Mouse (Mus musculus): Measurements from ENCODE around the gene Nudt3.
"Not testable (repeated sequence)": the region's sequence is repeated elsewhere in the genome, so short reads cannot be mapped to it uniquely, and the experiment has no call there.

The Nudt3 gene

DNA sequence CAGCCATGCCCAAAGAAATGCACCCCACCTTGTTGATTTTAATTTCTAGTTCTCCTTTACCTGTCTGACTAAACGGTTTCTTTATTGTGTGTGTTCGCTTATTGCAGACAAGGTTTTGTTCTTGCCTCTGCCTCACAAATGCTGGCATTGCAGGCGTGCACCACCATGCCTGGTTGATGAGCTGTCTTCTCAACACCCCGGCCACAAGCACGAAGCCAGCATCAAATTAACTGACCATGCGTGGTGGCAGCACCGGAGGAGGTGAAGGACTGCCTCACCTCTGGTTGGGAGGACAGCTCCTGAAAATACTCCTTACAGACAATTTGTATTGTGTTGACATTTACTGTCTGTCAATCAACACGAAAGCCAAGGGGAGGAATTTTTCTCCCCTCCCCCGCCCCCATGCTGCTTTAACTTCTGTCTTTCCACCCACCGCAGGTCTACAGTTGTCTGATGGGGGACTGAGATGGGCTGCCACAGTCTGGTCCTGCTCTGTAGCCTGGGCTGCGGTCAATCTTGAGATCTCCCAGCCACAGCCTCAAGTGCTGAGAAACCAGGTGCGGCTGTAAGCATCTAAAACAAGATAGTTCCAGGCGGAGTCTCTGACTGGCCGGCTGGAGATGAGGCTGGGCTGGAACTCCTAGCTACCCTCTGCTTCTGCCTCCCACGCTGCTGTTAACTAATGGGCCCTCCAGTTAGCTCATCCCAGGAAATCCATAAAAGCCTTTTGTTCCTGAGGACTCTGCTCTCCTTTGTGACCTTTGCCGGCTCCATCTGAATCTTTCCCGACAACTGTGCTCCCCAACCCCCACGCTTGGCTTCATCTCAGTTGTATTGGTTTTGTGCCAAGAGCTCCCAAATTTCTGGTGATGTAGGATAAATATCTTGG, 13.1 kb upstream of the Nudt3 start, which contains the start of gene Rps10:
Rps10 (minus strand) TSS at position 538 of the 889 bp plus-strand sequence.
- intact Hi-C loops (cut with DNase I): no loop called here

DNA sequence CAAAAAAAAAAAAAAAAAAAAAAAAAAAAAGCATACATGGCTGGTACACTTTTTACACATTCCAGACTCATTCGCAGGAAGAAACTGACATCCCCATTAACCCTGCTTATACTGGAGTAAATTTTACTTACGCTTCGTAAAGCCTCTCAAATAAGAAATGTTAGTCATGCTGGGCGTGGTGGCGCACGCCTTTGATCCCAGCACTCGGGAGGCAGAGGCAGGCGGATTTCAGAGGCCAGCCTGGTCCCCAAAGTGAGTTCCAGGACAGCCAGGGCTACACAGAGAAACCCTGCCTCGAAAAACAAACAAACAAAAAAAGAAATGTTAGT, 12.2 kb upstream of the Nudt3 start:
- intact Hi-C loops (cut with DNase I): not testable (repeated sequence)

DNA sequence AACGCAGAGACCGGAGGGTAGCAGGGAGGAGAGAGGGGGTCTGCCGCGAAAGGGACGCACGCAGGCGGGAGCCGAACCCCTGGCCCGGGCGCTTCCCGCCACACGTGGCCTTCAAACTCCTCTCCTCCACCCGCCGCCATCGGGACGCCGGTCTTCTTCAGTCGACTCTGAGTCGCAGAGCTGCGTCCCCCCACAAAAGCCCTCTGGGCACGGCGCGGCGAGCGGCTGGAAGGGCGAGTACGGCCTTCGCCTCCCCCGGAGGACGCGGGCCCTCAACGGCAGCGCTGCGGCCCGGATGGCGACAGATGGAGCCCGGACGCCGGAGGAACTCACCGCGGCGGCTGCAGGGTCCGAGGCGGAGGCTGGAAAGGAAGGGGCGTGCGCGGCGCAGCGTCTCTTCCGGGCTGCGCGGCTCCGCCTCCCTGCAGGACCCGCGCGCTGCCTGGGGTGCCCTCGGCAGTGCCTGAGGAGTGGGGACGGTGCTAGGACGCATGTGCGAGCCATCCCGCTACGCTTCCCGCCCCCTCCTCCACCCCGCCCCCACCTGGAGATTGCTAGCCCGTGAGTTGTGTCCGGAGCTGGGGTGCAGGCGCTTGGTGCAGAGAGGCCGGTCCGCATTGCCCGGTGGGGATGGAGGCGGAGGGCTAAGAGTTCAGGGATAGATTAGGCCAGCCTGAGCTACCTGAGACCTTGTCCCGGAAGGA, 11.7 kb upstream of the Nudt3 start, which contains the start of gene RPS10-NUDT3:
RPS10-NUDT3 (minus strand) TSS at position 352 of the 704 bp plus-strand sequence.
- intact Hi-C loops (cut with DNase I): loop anchor here (5.0 kb wide), 1 partner anchor 83 kb away; no protein-coding TSS in a partner anchor

DNA sequence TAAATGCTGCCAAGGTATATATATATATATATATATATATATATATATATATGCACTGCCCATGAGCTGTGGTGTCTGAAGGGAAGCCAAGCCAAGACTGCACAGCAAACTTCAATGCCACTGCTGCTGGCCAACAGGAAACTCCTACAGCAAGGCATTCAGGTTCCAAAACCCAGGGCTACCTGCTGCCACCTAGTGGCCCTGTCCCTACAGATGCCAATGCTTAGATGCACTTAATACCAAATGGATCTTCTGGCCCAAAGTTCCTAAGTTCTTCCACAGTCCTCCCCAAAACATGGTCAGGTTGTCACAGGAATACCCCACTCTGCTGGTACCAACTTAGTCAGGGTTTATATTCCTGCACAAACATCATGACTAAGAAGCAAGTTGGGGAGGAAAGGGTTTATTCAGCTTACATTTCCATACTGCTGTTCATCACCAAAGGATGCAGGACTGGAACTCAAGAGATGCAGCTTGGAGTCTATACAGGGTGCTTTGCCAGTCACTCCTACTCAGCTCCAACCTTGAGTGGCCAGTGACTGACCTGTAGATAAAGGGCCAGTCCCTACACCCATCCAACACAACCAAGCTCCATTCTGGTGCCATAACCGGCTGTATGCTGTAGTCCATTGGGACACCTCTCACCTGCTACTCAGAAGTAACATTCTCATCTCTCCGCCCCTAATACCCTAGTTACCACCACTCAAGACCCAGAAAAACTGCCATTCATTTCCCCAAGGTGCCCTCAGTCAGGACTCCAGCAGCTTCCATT, 6.1 kb upstream of the Nudt3 start:
- intact Hi-C loops (cut with DNase I): loop anchor here (2.0 to 5.0 kb wide), 2 partner anchors 61 to 77 kb away; no protein-coding TSS in a partner anchor

DNA sequence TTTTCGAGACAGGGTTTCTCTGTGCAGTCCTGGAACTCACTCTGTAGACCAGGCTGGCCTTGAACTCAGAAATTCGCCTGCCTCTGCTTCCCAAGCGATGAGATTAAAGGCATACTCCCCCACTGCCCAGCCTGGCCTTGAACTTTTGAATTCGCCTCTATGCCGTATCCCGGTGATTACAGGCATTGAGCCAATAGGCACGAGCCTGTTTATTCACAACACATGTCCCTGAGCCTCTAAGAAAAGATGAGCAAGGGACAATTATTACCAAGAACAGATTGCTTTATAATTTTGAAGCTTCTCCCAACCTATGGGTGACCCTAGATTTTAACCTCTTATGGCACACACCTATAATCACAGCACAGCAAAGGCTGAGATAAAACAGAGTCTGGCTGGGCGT, 5.1 kb upstream of the Nudt3 start:
- intact Hi-C loops (cut with DNase I): no loop called here

DNA sequence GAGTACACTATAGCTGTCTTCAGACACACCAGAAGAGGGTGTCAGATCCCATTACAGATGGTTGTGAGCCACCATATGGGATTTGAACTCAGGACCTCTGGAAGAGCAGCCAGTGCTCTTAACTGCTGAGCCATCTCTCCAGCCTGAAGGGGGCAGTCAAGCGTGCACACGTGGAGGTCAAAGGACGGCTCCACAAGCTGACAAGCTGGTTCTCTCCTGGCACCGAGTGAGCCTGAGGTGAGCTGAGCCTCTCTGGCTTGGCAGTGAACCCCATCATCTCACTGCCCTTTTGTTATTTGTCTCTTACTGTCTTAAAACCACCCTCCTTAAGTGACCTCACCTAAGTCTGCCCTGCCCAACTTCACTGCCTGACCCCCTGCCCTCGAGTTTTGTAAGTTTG, 4.2 kb upstream of the Nudt3 start:
- intact Hi-C loops (cut with DNase I): no loop called here

DNA sequence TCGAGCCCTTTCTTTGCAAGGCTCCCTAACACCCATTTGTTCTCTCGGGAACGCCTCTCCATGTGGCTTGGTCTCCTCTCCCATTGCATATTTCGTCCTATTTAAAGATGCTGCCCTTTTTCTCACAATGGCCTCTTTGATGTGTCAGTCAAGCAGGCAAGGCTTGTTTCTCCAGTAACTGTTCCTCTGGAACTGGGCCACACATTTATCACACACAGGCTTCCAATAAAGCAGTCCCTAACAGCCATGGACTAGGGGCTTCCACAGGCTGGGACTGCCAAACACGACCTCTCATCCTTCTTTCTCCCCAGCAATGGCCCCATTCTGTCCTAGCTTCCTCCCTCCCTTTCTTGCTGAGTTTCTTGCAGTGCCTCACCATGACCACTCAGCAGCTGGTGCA, 3.4 kb upstream of the Nudt3 start:
- intact Hi-C loops (cut with DNase I): no loop called here

DNA sequence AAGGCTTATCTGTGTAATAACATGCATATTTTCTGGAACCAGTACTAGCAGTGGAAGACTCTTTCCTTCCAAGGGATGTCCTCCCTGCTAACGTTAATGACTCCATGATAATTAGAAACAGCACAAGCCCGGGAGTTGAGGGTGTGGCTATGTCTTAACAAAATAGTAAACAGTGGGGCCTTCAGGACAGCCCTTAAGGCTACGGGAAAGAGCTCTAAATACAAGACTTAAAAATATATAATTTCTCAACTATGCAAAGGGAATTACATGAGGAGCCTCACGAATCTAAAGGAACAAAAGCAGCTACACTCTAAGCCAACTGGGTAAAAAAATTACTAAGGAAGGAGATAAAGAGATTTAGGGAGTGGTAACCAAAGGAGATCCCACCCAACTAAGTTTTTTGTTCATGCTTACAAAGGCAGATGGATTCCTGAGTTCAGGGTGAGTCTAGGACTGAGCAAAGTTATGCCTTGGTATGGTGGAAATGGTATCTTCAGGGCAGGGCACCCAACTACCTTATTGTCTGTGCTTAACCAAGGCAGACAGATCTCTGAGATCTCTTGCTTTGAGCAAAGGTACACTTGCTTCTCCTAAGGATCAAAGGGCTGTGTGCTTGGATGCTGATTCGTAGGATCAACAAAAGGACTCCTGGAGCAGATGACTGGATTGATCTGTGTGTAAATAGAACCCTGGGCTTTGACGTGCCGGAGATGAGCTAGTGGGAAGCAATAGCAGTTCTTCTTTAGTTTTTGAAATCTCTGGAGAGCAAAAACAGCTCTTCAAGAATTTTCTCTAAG, 2.4 kb upstream of the Nudt3 start:
- intact Hi-C loops (cut with DNase I): no loop called here

DNA sequence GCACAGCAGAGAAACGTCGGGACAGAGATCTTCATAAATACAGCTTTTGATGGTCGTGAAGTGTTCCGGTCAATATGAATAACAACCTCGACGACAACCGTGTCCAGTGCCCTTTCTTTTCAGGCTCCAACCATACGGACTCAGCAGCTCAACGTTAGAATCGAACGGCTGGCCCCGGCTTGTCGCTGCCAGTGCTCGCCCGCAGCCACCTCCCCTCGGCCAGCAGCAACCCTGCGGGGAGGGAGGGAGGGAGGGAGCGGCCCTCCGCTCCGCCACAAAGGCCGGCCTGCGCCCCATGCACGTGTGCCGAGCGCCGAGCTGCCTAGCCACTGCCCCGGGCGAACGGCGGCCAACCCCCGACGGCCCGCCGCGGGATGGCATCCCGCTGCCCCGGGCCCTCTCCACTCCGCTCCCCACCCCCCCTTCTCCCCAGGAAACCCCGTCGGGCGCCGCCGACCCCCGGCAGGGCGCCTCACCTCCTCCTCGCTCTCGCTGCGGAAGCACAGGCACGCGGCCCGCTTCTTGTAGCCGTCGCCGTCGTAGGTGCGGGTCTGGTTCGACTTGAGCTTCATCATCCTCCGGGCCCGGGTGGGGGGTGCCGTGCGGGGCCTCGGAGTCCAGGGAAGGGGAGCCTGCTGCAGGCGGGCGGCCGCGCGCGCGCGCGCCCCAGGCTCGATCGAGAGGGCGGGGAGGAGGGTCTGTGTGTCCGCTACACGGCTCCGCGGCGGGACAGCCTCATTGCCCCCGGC, 510 bp downstream of the Nudt3 start:
- intact Hi-C loops (cut with DNase I): no loop called here

DNA sequence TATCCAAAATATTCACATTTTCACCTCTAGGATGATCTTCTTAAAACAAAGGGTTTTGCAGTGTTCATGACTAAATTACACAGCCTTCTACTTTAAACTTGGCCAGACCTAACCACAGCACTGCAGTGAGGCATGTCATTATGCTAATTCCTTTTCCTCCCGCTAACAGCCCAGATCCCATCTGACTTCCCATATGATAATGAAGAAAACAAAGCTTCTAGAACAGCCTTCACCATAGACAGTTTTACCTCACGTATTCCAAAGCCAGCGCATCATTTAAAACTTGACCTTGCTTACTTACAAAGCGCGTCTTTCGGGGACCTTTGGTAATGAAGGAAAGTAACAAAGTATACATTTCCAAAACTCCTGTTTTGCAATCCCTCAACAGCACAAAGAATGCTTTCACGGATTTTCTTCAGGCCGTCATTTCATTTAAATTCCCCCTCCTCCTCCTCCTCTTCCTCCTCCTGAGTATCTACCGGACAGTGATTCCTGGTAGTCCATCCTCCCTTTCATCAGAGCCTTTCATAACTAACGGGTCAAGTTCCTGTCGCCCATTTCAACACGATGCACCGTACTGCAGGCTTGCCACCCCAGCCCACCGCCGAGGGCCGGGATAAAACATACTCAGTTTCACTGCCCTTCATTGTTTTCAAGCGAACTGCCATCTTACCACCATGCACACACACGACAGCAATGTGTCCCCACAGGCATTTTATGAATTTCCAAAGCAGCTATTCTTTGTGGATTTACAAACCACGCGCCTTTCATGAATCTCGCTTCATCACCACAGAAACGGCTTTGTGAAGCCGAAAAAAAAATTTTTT, 1.4 kb downstream of the Nudt3 start:
- intact Hi-C loops (cut with DNase I): no loop called here

DNA sequence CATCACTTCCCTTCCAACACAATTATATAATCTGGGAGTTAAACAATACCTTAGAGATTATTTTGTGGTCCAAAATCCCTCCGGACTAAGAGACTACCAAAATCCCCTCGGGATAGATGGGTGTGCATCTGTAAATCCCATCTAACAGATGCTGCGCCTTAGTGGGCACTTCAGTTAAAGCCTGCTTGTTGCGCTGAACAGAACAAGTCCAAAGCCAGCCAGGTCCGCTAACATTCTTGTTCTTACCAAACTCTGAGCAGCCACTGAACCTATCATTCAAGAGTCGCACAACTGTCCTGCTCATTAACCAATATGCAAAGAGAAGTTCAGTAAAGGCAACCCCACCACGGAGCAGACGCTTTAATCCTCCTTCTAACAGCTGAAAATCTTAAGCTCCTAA, 2.1 kb downstream of the Nudt3 start:
- intact Hi-C loops (cut with DNase I): no loop called here

DNA sequence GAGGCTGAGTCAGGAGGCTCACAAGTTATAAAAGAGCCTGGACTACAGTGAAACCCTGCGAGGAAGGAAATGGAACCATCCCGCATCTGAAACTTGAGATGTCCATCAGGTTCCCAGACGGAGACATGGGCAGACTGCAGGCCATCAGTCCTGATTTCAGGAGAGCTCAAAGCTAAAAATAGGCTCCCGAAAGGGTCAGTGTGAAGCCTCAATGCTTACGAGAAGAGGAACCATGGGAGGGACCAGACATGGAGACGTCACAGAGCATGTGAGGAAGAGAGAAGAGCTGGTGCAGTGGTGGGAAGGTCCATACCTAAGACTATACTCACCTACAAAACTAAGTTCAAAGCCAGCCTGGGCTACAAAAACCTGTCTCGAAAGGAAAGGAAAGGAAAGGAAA, 7.9 kb downstream of the Nudt3 start:
- intact Hi-C loops (cut with DNase I): no loop called here

DNA sequence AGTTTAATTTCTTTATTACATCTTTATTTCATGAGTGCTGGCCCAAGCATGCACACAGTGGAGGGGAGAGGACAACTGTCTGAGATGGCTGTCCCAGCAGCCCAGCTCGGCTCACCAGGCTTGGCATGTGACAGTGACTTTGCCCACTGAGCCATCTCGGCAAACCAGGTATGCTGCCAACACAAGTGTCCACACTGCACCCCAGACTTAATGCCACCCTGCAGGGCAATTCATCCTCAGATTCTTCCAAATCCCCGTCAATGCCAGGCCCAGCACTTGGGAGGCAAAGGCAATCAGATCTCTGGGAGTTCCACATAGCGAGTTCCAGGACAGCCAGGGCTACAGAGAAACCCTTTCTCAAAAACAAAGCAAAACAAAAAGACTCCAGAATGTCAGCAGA, 10.3 kb downstream of the Nudt3 start:
- intact Hi-C loops (cut with DNase I): no loop called here

DNA sequence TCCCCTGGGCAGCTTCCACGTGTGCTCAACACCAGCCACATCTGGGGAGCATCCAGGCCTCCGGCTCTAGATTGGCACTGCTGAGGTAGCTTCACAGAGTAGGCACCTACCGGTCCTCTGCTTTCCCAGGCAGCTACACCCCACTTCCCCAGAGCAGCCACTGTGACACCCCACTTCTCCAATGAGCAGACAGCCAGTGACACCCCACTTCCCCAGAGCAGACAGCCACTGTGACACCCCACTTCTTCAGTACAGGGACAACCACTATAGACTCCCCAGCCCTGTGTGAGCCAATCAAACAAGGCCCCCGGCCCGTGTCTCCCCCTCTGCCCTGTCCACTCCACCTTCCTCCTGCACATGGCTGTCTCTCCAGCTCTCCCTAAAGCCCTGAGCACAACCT, 11.3 kb downstream of the Nudt3 start:
- intact Hi-C loops (cut with DNase I): no loop called here

DNA sequence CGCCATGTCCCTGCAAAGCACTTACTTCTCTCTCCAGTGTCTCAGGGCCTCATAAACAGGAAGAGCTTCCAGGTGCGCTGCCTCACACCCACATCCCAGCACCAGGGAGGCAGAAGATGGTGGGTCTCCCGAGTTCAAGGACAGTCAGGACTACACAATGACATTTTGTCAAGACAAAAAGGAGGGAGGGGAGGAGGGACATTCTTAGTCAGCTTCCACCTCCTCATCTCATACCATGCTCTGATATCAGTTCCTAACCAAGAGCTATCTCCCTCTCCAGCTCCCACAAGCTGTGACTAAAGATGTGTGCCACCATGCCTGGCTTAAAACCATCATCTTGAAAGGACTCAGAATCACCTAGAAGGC, 11.8 kb downstream of the Nudt3 start:
- intact Hi-C loops (cut with DNase I): no loop called here

DNA sequence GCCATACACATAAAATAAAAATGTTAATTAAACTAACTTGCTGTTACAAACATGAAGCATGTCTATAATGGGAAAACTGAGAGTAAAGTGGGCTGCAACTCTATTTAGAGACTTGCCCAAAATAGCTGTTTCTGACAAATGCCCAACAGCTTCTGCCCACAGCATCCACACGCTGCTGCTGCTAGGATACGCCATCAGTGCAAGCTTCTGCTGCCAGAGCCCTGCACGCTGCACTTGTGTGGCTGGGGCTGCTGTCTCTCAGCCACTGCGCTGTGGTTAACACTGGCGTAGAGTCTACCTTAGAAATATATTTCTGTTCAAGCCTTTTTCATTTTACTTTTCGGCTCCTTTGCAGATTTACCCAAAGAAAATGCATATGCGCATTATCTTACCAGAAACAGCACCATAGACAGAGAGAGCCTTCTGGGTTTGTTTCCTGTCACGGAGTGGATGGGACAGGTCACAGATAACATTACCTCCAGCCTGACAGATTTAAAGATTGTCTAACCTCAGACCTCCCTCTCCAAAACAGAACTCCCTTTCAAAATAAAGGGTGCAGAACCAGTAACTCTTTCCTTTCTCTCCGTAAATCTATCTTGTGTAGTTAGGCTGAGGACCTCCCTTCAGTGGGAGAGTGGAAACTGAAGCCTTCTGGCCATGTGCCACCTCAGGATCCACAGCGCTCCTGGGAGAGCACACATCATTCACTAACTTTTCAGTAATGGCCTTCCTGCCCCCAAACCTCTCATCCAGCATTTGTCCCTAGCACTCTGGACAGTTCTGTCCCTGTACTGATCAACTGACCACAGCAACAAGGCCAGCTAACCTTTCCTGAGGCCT, 12.4 kb downstream of the Nudt3 start:
- intact Hi-C loops (cut with DNase I): no loop called here

DNA sequence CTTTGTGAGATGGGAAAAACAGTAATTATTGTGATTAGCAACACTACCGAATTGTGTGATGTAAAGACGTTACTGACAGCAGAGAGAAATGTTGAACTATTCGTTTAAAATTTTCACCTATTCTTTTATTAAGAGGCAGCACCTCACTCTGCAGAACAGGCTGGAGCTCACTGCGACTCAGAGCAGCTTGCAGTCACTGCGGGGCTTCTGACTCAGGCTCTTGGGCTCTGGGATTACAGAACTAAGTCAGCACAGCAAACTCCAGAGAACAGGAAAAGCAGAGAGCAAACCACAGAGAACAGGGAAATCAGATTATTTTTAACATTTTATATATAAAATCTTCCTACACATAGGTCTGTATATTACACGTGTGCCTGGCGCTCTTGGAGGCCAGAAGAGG, 13.7 kb downstream of the Nudt3 start:
- intact Hi-C loops (cut with DNase I): no loop called here

DNA sequence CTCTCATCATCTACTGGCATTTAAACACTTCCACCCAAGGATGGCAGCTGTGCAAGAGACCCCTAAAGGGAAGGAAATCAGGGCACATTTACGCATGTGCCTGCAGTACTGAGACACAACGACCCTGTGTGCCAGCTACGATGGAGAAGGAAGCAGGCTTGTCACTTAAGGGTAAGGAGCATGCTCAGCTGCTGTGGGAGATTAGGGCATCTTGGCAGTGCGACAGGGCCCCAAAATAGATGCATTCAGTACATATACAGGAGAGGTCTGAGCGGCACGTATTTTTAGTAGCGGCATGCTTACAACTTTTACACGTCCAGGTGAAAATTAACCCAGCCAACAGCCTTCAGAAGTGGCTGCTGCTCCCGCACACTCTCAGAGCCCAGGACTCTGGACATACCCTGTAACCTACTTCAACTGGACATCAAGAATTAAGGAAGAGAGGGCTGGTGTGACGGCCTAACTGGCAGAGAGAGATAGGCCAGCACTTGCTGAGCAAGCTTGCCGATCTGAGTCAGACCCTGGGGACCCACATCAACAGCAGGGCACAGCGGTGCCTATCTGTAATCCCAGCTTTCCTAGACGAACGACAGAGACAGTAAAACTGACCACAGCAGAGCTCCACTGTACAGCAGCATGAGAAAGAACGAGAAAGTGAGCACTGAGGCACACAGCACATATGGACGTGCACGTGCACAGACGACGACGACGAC, 19.6 kb downstream of the Nudt3 start:
- intact Hi-C loops (cut with DNase I): no loop called here
